Mouse (Mus musculus): Measurements from ENCODE around the gene Desi2. TPM values are rescaled to one million over a fixed set of nuclear protein-coding genes. Genes with fewer than 3 reads are reported as not detected.
A peak's percentile ranks its signal among the peaks of the same experiment; 100 is the strongest.
"Not testable (repeated sequence)": the region's sequence is repeated elsewhere in the genome, so short reads cannot be mapped to it uniquely, and the experiment has no call there.

Desi2 gene
- polyA plus RNA-seq, 1 experiment from 2014 or later: 23.9 TPM

GRCm38 (mm10) chr1:178275174-178275730 is 88.0 kb downstream of the Desi2 start:
- Histone ChIP-seq H3K9ac (no peak overlapping the region), H3K27me3 (peaks cover 8% of the 10 kb centered on the region; the same call in 1 of the 2 replicates), H3K4me1 (peaks cover 4% of the 10 kb centered on the region; the same call in 1 of the 2 replicates), H3K27ac (no peak overlapping the region), H3K36me3 (no peaks in the 10 kb centered on the region), H3K4me3 (peak overlapping the region; percentile 67), H3K9me3 (no peaks in the 10 kb centered on the region), H3K4me2 (replicated peaks) (peak overlapping the region; percentile 78)
- no peak for ATAC-seq (ENCODE audit: low FRiP score, low read depth)
- 12% methylated on average over 9 of the region's 9 CpGs for WGBS

GRCm38 (mm10) chr1:178275738-178276053 is 88.5 kb downstream of the Desi2 start:
- peak overlapping the region; percentile 84 for H3K9ac ChIP-seq
- peak; percentile 45; the same call in 1 of the 2 replicates for ATAC-seq (ENCODE audit: low FRiP score, low read depth)
- H3K4me2 ChIP-seq (replicated peaks): peak overlapping the region; percentile 78
- no peaks in the 10 kb centered on the region for H3K36me3 ChIP-seq
- WGBS: 4% methylated on average over 11 of the region's 11 CpGs
- H3K9me3 ChIP-seq: no peaks in the 10 kb centered on the region
- peak overlapping the region; percentile 67 for H3K4me3 ChIP-seq
- peaks cover 4% of the 10 kb centered on the region; the same call in 1 of the 2 replicates for H3K4me1 ChIP-seq
- H3K27me3 ChIP-seq: peaks cover 8% of the 10 kb centered on the region; the same call in 1 of the 2 replicates
- no peak overlapping the region for H3K27ac ChIP-seq

GRCm38 (mm10) chr1:178276054-178276911 is 89.1 kb downstream of the Desi2 start:
- Histone ChIP-seq H3K36me3 (no peaks in the 10 kb centered on the region), H3K4me3 (peak overlapping the region; percentile 67), H3K27ac (peak overlapping the region; percentile 69), H3K9me3 (no peaks in the 10 kb centered on the region), H3K27me3 (peaks cover 8% of the 10 kb centered on the region; the same call in 1 of the 2 replicates), H3K4me2 (replicated peaks) (peak overlapping the region; percentile 78), H3K4me1 (peaks cover 4% of the 10 kb centered on the region; the same call in 1 of the 2 replicates), H3K9ac (peak overlapping the region; percentile 84)
- peak; percentile 91 for ATAC-seq (ENCODE audit: low FRiP score, low read depth)
- WGBS: under 1% methylated on average over 81 of the region's 87 CpGs

GRCm38 (mm10) chr1:178283314-178283713 is 96.1 kb downstream of the Desi2 start:
- not testable (repeated sequence) for H3K9me3 ChIP-seq; H3K4me3 ChIP-seq; H3K27me3 ChIP-seq; ATAC-seq (ENCODE audit: low FRiP score, low read depth); H3K9ac ChIP-seq; H3K4me1 ChIP-seq; H3K27ac ChIP-seq; H3K36me3 ChIP-seq; H3K4me2 ChIP-seq (replicated peaks)
- WGBS: 82% methylated on average over 3 of the region's 3 CpGs

- ATAC-seq (ENCODE audit: low FRiP score, low read depth): no peak
- H3K4me3 ChIP-seq: no peak overlapping the region
Measured at GRCm38 (mm10) chr1:178283946-178284720, 96.9 kb downstream of the Desi2 start.

GRCm38 (mm10) chr1:178287601-178288176 is 100.5 kb downstream of the Desi2 start:
- no peak for ATAC-seq (ENCODE audit: low FRiP score, low read depth)
- Histone ChIP-seq H3K4me1 (no peaks in the 10 kb centered on the region), H3K4me3 (no peak overlapping the region), H3K27me3 (no peaks in the 10 kb centered on the region), H3K9me3 (0 out of 2 replicates have a peak, but pooled peaks cover 6% of the 10 kb centered on the region), H3K27ac (no peak overlapping the region), H3K36me3 (no peaks in the 10 kb centered on the region), H3K9ac (no peak overlapping the region), H3K4me2 (replicated peaks) (no peak overlapping the region)
- WGBS: 62% methylated on average over 8 of the region's 8 CpGs

More at GRCm38 (mm10) chr1:178283946-178284720, 96.9 kb downstream of the Desi2 start:
- H3K9me3 ChIP-seq: 0 out of 2 replicates have a peak, but pooled peaks cover 6% of the 10 kb centered on the region
- no peak overlapping the region for H3K27ac ChIP-seq
- H3K4me2 ChIP-seq (replicated peaks): no peak overlapping the region
- no peak overlapping the region for H3K9ac ChIP-seq
- no peaks in the 10 kb centered on the region for H3K27me3 ChIP-seq
- no peaks in the 10 kb centered on the region for H3K36me3 ChIP-seq
- WGBS: 67% methylated on average over 2 of the region's 2 CpGs
- H3K4me1 ChIP-seq: no peaks in the 10 kb centered on the region

- Histone ChIP-seq H3K4me1 (no peaks in the 10 kb centered on the region), H3K9me3 (no peaks in the 10 kb centered on the region), H3K9ac (no peak overlapping the region), H3K27ac (no peak overlapping the region), H3K36me3 (no peaks in the 10 kb centered on the region), H3K4me3 (no peak overlapping the region), H3K27me3 (no peaks in the 10 kb centered on the region), H3K4me2 (replicated peaks) (no peak overlapping the region)
- ATAC-seq (ENCODE audit: low FRiP score, low read depth): no peak
- 73% methylated on average over 3 of the region's 3 CpGs for WGBS
Measured at GRCm38 (mm10) chr1:178291716-178292115, 104.5 kb downstream of the Desi2 start.

GRCm38 (mm10) chr1:178294051-178294450 is 106.8 kb downstream of the Desi2 start:
- Histone ChIP-seq H3K4me1 (peaks cover 5% of the 10 kb centered on the region; the same call in 1 of the 2 replicates), H3K9ac (no peak overlapping the region), H3K9me3 (no peaks in the 10 kb centered on the region), H3K27ac (no peak overlapping the region), H3K4me2 (replicated peaks) (no peak overlapping the region), H3K36me3 (no peaks in the 10 kb centered on the region), H3K4me3 (no peak overlapping the region), H3K27me3 (no peaks in the 10 kb centered on the region)
- no peak for ATAC-seq (ENCODE audit: low FRiP score, low read depth)
- 94% methylated on average over 1 of the region's 1 CpGs for WGBS

- not testable (repeated sequence) for H3K27me3 ChIP-seq; ATAC-seq (ENCODE audit: low FRiP score, low read depth); H3K4me3 ChIP-seq; H3K4me2 ChIP-seq (replicated peaks); H3K9ac ChIP-seq; H3K4me1 ChIP-seq; H3K36me3 ChIP-seq; H3K27ac ChIP-seq
- H3K9me3 ChIP-seq: peaks cover 11% of the 10 kb centered on the region; the same call in 1 of the 2 replicates
- 90% methylated on average over 2 of the region's 2 CpGs for whole genome bisulfite sequencing
Measured at GRCm38 (mm10) chr1:178301261-178301660, 114.0 kb downstream of the Desi2 start.

- ATAC-seq (ENCODE audit: low FRiP score, low read depth): no peak
- 29% methylated on average over 3 of the region's 3 CpGs for WGBS
- Histone ChIP-seq H3K9me3 (peaks cover 11% of the 10 kb centered on the region; the same call in 1 of the 2 replicates), H3K4me3 (no peak overlapping the region), H3K27ac (no peak overlapping the region), H3K9ac (no peak overlapping the region), H3K27me3 (no peaks in the 10 kb centered on the region), H3K4me1 (no peaks in the 10 kb centered on the region), H3K36me3 (no peaks in the 10 kb centered on the region), H3K4me2 (replicated peaks) (no peak overlapping the region)
Measured at GRCm38 (mm10) chr1:178303425-178303824, 116.2 kb downstream of the Desi2 start.

Measured in limb, embryonic 13.5 days (tissue).